Mouse (Mus musculus) cerebellum, adult (tissue): ENCODE results near the gene Zmym6.
"Not testable (repeated sequence)": the region's sequence is repeated elsewhere in the genome, so short reads cannot be mapped to it uniquely, and the experiment has no call there.

ENCODE experiments used
- ATAC-seq: cut with Nextera tagmentation; 2 replicates; pipeline ENCODE4 v1.9.2; 2017; ENCODE audit warnings: mild to moderate bottlenecking, moderate library complexity, mixed read lengths; ENCODE audit not compliant: insufficient number of reproducible peaks, low FRiP score, low TSS enrichment

Gene Zmym6

DNA sequence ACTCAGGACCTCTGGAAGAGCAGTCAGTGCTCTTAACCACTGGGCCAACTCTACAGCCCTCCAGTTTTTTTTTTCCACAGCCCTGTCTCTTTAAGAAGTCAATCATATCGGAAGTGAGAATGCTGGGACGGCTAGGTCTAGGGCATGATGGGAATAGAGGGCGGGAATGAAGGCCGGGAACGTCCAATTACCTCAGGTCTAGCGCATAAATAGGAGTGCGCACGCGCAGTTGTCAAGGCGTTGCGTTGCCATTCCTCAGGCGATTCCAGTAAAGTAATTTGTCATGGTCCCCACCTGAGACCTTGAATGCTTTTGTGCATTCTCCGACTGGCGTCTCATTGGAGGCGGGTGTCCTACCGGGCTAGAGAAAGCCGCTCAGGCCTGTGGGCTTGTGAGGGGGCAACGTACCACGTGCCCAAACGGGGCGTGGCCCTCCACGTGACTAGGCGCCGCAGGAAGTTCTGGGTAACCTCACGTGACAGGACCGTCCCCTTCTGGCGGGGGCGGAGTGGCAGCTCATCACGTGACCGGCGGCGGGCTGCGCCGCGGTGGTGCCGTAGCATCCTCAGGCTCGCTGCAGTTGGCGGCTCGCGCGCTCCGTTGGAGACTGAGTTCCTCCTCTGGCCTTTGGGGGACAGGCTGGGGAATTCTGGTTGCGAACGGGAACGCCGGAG lies at the start of gene Zmym6:
Gene Zmym6, plus strand, starts transcription at position 509 of the 674 bp plus-strand sequence.
- ATAC-seq, result peak; percentile 96

DNA sequence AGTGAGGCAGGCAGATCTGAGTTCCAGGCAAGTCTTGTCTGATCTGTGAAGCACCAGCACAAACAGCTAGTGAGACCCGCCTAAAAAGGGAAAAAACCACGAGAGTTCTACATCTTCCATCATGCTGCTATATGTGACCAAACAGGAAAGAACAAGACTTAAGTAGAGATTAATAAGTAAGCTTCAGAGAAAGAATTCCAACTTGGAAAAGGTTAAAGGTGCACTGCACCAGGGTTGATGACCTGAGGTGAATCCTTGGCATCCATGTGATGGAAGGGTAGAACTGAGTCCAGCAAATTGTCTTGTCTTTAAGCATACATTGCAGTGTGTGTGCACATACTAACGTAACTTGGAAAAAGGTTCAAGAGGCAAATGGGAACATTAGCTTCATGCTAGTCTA lies 40.0 kb upstream of the Zmym6 start:
- no peak for ATAC-seq

- no peak for ATAC-seq
These were observed 39.0 kb upstream of the Zmym6 start for GRCm38 (mm10) chr4:127037908-127038827.

DNA sequence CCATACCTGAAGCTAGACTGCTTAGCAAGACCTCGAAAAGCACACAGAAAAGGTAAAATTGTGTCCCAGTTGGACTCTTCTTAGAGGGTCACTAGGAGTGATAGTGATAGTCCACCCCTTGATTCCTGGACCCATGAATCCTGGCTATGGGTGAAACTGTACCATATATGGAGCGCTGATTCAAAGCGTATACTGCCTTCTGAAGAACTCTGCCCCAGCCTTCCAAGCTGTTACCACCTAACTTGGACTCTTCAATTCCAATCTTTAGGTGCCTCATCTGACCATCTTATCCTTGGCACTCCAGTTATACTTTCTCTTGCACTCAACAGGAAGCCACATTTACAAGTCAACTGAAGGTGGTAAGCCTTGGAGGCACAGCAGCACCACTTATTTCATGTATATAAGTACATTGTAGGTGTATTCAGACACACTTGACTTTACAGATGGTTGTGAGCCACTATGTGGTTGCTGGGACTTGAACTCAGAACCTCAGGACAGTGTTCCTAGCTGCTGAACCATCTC lies 38.3 kb upstream of the Zmym6 start:
- ATAC-seq, result no peak

DNA sequence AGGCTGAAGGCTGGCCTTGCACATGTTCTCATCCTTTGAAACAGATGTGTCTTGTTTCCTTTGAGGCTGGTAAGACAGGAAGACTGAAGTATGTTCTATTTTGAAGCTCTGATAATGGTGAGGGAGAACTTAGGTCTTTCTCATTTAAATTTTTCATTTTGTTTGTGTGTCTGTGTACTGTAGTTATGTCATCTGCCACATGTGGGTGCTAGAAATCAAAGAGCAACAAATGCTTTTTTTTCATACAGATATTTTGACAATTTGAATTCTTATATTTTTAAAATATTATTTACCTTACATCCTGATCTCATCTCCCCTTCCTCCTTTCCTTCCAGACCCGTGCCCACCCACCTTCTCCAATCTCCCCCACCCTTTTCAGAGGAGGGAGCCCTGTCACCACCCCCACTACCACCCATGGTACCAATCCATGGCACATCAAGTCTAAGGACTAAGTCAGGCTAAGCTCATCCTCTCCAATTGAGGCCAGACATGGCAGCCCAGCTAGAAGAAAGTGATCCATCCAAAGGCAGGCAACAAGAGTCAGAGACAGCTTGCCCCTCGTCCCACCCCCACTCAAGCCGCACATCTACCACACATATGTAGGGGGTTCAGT lies 37.2 kb upstream of the Zmym6 start:
- ATAC-seq, result no peak

GRCm38 (mm10) chr4:127043540-127043939 lies 33.6 kb upstream of the Zmym6 start:
- ATAC-seq, result no peak

DNA sequence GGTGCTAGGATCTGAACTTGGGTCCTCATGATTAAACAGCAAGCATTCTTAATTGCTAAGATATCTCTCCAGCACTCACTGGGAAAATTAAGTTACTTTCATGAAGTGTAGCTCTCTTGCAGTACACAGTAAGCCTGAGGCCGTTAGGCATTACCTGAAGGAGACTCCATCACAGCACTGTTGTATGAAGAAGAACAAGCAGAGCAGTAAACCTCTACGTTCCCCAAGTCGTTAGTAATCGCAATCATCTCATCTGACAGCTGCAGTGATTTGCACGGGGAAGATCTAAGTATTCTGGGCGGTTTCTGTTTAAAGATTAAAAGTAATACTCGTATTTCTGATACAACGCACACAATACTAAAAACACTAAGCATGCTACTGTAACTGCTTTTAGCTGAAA lies 26.1 kb upstream of the Zmym6 start:
- no peak for ATAC-seq

DNA sequence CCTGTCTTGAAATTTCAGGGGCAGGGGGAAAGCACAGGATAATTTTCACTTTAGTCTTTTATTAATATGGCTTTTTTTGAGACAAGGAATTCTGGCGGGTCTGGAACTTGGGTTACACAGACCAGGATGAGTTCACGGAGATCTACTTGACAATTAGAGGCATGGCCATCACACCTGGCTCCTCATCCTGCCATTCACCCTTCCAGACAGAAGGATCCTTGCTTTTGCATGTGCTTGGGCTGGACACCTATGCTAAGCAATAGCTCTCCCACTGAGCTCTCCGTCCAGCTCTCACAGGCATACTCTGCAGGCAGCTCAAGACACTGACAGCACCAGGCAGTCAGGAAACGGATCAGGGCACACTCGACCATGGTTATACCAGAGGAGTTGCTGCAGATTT lies 24.1 kb upstream of the Zmym6 start:
- no peak for ATAC-seq

DNA sequence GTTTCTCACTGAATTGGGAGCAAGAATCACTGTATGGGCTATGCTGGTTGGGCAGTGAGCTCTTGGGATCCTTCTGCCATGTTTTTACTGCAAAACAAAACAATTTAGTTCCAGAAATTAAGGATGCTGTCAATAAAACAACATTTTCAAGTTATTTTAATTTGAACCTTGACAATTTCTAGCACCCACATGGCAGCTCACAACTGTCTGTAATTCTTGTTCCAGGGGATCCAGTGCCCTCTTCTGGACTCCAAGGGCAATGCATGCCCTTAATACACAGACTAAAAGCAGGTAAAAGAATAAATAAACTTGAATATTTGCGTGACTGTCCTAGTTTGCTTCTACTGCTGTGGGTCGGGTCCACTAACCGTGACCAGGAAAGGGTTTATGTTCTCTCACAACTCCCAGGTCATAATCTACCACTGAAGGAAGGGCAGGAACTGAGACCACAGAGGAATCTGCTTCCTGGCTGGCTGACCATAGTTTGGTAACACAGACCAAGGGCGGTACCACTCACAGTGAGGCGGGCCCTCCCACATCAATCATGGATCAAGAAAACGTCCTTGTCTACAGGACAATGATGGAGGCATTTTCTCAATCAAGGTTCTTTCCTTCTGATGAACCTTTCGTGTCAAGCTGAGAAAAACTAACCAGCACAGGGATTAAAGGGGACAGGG lies 22.5 kb upstream of the Zmym6 start:
- no peak for ATAC-seq

- peak; percentile 86; the same call in 1 of the 2 replicates for ATAC-seq
These were observed 16.4 kb upstream of the Zmym6 start, which contains the start of gene Zmym1 for GRCm38 (mm10) chr4:127060585-127061290. Gene Zmym1 (minus strand): TSS chr4:127061152.

- ATAC-seq, result no peak
These were observed 13.1 kb upstream of the Zmym6 start for GRCm38 (mm10) chr4:127064051-127064450.

DNA sequence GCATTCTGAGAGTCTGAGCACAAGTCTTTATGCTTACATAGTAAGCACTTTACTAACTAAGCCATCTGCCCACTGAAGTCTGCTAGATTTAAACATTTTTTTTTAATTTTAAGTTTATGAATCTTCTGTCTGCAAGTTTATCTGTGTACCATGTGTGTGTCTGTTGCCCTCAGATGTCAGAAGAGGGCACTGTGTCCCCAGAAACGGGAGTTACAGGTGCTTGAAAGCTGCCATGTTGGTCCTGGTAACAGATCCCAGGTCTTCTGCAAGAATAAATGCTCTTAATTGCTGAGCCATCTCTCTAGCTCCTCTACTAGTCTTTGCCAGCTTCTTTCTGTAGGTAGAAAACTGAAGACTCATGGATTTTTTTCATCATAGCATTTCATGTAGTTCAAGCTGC lies 2.3 kb upstream of the Zmym6 start:
- ATAC-seq, result no peak

GRCm38 (mm10) chr4:127080806-127081205 lies 3.6 kb downstream of the Zmym6 start:
- ATAC-seq, result no peak

DNA sequence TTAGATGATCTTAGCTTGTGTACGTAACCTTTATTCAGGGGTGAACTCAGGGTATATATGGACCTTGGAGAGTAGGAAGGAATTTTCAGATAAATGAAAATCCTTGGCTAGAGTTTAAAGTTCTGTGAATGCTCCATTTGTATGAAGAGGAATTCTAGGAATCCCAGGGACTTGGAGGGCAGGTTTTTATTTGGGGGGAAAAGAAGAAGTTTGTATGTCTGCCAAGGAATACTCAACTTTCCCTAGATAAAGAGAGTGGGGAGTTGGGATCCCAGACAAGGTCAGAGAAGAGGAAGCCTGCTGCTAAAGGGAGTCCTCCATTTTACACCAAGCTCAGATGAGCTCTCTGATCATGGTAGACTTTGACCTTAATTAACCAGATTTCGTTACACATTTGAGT lies 5.9 kb downstream of the Zmym6 start:
- no peak for ATAC-seq

- no peak for ATAC-seq
These were observed 8.6 kb downstream of the Zmym6 start for GRCm38 (mm10) chr4:127085761-127086160.

DNA sequence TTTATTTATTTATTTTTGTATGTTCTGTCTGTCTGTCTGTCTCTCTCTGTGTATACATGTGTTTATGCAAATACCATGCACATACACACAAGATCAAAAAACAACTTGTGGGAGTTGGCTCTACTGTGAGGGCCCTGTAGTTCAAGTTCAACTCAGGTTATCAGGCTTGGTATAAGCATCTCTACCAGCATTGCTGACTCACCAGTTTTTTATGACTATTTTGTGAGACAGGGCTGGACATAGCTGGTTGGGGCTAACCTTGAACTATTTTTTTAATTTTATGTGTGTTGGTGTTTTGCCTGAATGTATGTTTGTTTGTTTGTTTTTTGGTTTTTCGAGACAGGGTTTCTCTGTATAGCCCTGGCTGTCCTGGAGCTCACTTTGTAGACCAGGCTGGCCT lies 14.0 kb downstream of the Zmym6 start:
- ATAC-seq, result no peak

DNA sequence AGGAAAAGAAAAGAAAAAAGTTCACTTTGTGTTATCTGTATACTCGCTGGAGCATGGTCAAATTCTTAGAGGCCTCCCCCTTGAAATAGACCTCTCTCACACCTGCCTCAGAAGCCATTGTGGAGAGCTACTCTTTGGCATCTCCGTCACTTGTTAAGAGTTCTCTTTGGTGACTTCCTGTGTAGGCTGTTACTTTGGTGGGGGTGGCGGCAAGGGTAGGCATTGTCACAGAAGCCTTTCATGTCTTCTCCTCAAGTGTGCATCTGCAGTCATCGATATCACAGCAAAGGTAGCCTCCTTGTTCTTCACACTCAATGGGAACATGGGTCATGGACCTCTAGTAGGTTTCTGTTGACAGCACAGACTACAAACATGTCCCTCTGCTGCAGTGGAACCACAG lies 17.9 kb downstream of the Zmym6 start:
- ATAC-seq, result no peak

DNA sequence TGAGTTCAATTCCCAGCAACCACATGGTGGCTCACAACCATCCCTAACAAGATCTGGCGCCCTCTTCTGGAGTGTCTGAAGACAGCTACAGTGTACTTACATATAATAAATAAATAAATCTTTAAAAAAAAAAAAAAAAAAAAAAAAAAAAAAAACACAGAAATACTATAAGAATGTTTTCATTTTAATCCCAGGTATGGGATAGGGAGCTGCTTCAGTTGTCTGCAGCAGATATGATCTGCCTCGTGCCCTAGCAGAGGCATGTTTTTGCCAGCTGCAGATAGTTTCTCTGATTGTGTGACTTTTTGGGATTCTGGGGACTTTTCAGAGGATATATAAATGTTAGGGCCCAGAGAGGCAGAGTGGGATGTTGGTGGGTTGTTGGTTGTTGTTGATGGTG lies 22.4 kb downstream of the Zmym6 start:
- not testable (repeated sequence) for ATAC-seq

GRCm38 (mm10) chr4:127107566-127107965 lies 30.4 kb downstream of the Zmym6 start:
- no peak for ATAC-seq

- no peak for ATAC-seq
These were observed 33.4 kb downstream of the Zmym6 start for GRCm38 (mm10) chr4:127110570-127110969.
